Mouse (Mus musculus) adrenal gland, adult 2 months (tissue): ENCODE results near the gene Inafm1. TPM values are rescaled to one million over a fixed set of nuclear protein-coding genes. Genes with fewer than 3 reads are reported as not detected.
"Not testable (repeated sequence)": the region's sequence is repeated elsewhere in the genome, so short reads cannot be mapped to it uniquely, and the experiment has no call there.

Experiments used
- DNase-seq: peaks from one replicate; pipeline ENCODE4 v3.0.0; 2021
- long read RNA-seq: library from polyadenylated mRNA; stranded (forward); transcript quantifications from one replicate; pipeline ENCODE4 v2.0.0, GENCODE M21; 2021
- polyA plus RNA-seq: library from polyadenylated mRNA; depleted of rRNA; stranded (reverse); fragments of >200 nt; gene quantifications from 2 replicates; pipeline ENCODE4 v1.2.3, GENCODE M21; 2012; rRNA removed
- total RNA-seq, 2 experiments: library from RNA; stranded (reverse); gene quantifications; 2 replicates each; pipeline ENCODE4 v1.2.3; 2021

Gene Inafm1
- total RNA-seq (10 to 100 TPM; 13.3 to 22.9 TPM), polyA plus RNA-seq (160 and 217 TPM in 2 replicates)
- long read RNA-seq, transcript Inafm1-201 (1 exons, 1,605 nt), result major isoform, 36 of 36 reads
- long read RNA-seq, partial matches to known transcripts, result 0 of 36 reads
- long read RNA-seq, other reads (novel, unspliced or antisense), result 0 of 36 reads

DNA sequence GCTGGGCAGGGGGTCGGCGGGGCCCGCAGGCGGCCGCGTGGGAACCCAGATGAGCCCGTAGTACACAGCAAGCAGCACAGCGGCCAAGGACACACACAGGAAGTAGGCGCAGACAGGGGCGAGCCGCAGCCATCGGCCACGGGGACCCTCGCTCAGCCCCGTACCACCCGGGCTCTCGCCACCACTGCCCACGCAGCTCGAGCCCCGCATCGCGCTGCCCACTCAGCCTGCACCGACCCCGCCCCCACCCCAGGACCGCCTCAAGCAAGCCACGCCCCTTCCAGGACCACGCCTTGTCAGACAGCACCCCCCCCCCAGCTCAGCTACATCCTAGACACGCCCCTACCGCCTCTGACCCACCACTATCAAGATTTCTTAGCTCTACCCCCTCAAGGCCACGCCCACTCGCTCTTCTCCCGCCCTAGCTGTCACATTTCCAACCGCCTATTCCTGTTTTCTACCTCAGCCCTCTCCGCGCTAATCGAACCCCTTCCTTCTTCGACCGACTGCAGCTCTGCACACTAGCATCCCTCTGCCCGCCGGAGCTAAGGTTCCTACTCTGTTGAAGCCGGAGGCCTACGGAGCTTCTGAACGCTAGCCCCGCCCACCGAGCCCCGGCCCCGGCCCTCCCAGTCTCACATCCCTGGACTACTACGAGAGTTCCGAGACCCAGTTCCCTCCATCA lies at the start of gene Inafm1:
TSS of gene Inafm1 (minus strand) at position 537 of the 685 bp plus-strand sequence.
- peak; percentile 92 for DNase-seq

DNA sequence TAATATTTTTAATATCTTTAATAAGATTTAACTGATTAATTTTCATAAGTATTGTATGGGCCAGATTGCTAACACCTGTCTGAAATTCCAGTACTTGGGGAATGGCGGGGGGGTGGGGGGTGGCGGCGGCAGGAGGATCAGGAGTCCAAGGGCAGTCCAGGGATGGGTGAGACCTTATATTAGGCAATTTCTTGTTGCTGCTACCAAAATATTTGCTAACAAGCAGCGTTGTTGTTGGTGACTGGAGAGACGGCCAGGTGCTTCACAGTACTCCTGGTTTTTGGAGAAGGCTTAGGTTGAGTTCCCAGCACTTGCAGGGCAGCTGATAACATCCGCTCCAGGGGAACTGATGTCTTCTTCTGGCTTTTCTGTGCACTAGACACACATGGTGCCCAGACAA lies 47.1 kb upstream of the Inafm1 start:
- no peak for DNase-seq

DNA sequence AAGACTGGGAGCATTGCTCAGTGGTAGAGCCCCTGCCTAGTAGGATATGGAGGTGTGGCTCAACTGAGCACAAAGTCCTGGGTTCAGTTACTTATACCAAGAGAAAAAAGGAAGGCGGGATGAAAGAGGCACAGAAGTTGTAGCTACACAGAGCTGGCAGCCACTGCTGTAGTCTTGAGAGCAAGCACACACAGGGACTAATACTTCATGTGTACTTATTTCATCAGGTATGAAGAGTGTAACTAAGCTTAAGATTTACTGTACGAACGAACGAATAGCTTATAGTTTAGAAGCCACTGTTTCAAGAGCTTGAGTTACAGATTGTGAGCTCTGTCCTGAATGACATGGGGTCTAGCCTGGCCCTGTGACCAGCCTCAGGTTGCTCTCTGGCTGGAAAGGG lies 45.8 kb upstream of the Inafm1 start:
- no peak for DNase-seq

DNA sequence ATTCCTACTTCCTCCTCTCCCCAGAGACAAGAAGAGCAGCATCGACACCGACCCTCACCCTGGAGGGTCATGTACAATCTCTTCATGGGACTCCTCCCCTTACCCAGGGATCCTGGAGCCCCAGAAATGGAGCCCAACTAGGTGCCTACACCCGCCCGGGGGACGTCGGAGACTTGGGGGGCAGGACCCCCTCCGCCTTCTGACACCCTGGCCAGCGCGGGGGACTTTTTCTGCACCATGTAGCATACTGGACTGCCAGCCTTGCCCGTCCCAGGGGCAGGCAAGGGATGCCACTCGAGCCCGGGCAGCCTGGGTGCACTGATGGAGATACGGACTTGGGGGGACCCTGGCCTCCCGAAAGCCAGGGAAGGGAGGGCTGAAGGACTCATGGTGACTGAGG lies 43.7 kb upstream of the Inafm1 start:
- no peak for DNase-seq

DNA sequence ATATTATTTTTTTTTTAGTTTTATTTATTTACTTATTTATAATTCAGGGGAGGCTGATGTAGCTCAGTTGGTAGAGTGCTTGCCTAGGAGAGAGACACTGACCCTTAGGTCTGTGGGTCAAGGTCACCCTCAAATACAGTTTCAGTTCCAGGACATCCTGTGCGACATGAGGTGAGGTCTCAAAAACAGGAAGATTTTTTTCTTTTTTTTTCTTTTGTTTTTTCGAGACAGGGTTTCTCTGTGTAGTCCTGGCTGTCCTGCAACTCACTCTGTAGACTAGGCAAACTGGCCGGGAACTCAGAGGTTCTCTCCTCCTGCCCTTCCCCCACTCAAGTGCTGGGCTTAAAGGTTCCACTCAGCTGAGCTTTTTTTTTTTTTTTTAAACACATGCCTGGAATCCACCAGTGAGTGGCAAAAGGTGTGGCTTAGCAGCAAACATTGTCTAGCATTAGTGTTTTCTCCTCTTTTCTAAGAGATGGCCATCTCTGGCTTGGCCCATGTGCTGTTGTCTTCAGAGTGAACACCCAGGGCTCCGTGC lies 41.9 kb upstream of the Inafm1 start:
- peak; percentile 12 for DNase-seq

DNA sequence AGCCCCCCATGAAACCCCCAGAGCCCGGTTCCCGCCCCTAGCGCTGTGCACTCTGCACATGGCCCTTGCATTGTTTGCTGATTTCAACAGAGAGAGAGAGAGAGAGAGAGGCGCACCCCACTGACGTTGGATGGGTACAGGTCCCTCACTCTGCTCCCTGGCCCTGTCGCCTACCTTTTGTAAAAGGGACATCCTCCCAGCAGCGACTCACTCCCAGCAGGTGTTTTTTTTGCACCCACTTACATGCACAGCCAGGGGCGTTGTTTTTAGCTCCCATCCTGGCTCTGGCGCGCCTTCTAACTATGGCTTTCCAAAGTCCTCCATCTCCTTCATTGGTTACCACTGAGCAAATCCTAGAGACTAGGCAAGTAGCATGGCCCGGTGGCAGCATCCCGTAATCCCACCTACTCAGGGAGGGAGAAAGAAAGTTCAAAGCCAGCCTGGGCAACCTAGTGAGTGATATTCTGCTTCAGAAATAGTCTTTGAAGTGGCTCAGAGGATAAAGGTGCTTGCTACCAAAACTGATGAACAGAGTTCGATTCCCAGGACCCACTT lies 40.9 kb upstream of the Inafm1 start:
- no peak for DNase-seq

DNA sequence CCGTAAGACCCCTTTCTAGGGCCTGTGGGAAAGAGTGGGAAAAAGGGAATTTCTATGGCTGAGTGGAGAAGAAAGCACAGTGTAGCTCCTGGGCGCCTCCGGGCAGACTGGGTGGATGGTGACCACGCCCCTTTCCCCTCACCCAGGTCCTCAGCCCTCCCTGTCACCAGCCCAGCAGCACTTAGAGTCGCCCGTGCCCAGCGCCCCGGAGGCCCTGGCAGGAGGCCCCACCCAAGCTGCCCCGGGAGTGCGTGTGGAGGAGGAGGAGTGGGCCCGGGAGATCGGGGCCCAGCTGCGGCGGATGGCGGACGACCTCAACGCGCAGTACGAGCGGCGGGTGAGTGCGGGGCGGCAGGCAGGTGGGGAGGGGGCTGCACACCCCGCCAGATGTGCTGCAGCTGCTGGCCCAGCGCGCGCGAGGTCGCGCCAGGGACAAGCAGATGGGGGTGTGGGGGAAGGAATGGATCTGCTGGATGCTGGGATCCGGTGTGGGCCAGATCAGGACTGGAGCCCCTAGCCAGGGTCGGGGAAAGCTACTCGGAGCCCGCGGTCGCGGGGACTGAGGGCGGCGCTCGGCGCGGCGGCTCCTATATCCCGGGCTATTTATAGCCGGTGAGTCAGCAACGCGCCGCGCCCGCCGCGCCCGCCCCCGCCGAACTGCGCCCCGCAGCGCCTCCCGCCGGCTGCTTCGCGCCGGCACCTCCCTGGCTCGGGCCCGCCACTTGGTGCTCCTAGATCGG lies 40.2 kb upstream of the Inafm1 start:
- peak; percentile 92 for DNase-seq

DNA sequence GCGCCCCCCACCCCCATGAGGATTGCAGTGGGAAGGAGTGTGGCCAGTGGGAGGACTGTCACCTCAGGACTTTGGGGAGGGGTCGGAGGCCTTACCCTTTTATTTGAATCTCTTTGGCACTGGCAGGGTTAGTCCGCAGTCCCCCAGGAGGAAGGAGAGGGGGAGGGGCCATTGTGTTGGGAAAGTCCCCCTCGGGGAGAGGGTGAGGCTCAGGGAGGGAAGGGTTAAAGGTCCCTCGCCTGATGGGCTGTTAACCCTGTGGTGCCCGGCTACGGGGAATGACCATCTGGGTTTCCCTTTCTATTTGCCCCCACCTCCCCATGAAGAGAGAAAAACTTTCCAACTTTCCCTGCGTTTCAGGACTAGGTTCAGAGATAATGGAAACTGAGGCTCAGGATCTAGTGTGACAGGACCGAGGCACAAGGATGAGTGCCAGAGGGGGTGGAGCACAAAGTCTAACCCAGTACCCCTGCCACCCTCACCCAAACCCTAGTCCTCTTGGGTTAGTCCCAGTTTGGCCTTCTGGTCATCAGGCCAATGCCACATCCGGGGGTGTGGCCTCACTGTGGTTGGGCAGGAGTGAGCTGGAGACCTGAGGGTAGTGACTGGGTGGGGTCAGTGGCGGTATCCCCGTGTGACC lies 39.4 kb upstream of the Inafm1 start:
- peak; percentile 87 for DNase-seq

DNA sequence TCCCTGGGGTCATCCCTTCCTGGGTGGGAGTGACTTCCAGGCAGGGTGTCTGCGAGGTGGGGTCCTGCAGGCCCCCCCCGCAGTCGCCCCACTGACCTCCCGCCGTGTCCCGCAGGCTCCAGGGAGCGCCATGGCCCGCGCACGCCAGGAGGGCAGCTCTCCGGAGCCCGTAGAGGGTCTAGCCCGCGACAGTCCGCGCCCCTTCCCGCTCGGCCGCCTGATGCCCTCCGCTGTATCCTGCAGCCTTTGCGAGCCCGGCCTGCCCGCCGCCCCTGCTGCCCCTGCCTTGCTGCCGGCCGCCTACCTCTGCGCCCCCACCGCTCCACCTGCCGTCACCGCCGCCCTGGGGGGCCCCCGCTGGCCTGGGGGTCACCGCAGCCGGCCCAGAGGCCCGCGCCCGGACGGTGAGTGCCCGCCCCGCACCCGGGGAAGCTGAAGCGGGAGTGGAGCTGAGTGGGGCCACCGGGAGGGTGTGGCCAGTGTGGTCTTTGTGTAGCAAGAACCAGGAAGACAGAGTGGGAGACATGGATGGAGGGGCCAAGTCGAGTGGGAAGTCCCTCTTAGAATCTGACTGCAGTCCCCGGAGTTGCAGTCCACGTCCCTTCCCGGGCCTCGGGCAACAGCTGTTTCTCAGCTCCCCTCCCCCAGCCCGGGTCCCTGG lies 38.7 kb upstream of the Inafm1 start:
- DNase-seq, result peak; percentile 63

DNA sequence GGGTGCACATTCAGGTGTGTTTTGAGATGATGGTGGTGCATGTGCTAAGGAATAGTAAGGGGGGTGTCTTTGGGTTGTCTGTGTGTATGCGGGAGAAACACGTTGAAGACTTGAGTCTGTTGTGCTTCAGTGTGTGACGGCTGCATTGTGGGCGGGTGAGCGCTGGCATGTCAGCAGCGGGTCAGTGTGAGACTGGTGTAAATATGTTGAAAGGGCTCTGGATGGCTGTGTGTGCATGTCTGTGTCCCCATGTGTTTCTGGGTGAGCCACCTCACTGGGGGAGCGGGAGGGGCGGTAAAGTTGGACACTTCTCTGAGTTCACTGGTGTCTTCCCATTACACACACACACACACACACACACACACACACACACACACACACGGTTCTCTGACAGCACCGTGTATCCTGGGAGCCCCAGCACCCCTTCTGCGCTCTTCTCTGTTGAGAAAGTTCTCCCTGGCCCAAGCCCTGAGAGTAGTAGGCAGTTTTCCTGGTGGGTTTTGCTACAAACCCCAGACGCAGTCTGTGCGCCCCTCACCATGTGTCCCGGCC lies 38.1 kb upstream of the Inafm1 start:
- peak; percentile 45 for DNase-seq

DNA sequence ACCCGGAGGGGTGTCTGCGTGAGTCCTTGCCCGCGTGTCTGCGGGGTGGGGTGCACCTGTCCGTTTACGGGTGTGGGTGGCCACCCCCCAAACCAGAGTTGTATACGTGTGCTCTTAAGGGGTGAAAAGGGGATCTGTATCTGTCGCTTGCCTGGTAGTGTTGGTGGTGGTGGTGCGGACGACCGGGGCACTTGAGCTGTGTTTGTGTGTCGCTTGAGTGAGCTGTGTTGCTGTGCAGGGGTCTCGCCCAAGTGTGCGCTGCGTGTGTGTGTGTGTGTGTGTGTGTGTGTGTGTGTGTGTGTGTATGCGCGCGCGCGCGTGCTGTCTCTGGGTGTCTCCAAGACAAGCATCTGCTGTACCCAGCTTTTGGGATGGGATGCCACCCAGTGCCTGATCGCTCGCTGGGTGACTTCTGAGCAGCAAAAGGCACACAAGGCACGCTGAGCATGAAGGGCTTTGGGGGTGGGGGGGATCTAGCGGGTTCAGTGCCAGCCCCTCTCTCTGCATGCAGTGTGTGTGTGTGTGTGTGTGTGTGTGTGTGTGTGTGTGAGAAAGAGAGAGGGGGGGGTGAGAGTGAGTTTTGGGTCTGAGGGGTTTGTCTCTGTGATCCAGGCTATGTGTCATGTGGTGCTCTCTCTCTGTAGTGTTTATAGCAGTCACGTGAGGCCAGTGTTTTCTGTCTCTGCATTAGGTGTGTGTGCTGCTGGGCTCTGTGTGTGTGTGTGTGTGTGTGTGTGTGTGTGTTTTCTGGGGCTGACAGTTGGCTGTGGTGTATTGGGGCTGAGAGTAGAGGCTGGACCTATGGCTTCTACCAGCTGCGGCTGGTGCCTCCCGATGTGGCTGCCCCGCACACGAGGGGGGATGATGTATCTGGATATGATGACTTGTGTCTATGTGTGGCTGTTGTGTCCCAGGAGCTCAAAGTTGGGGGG lies 37.4 kb upstream of the Inafm1 start:
- peak; percentile 59 for DNase-seq

DNA sequence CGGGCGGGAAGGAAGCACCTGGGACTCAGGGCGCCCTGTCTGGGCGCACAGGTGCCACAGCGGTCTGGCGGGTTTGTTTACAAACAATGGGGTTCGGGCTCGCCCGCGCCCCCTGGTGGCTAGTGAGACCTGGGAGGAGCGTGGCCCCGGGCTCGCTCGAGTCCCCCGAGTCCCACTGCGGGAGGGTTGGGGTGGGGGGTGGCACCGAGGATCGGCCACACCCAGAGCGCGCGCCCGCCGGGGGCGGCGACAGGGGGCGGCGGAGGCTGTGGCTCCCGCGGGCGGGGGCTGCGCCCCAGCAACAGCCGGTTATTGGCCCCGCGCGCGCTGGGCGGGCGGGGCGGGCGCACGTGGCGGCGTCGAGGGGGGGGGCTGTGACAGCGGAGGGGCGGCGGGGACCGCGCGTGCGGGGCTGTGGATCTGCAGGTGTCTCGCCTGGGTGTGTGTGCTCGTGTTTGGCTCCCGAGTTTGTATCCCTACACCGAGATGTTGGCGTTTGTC lies 36.7 kb upstream of the Inafm1 start:
- peak; percentile 89 for DNase-seq

DNA sequence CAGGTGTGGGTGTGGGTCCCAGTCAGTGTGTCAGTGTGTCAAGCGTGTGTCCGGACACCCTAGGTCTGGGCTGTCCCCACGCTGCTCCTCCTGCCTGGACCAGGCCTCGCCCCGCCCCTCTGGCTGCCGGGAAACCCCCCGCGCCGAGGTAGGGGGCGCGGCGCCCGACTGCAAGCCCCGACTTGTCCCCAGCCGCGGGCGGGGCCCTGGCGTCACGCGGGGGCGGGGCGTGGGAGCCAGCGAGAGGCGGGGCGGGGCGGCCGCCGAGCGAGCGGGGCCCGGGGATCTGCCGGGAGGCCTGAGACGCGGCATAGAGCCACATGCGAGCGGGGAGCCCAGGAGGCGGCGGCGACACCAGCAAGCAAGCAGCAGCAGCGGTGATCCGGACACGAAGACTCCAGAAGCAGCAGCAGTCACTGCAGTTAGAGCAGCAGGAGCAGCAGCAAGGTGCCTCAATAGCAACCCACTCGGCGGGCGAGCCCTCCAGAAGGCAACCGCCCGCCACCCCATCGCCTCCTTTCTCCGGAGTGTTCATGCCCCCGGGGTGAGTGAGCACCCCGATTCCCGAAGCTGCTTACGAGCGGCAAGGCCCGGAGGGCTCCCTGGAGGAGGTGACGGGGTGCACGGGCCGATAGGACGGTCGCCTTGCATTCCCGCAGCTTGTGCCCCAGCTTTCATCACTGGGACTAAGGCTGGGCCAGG lies 36.1 kb upstream of the Inafm1 start:
- DNase-seq, result peak; percentile 96

DNA sequence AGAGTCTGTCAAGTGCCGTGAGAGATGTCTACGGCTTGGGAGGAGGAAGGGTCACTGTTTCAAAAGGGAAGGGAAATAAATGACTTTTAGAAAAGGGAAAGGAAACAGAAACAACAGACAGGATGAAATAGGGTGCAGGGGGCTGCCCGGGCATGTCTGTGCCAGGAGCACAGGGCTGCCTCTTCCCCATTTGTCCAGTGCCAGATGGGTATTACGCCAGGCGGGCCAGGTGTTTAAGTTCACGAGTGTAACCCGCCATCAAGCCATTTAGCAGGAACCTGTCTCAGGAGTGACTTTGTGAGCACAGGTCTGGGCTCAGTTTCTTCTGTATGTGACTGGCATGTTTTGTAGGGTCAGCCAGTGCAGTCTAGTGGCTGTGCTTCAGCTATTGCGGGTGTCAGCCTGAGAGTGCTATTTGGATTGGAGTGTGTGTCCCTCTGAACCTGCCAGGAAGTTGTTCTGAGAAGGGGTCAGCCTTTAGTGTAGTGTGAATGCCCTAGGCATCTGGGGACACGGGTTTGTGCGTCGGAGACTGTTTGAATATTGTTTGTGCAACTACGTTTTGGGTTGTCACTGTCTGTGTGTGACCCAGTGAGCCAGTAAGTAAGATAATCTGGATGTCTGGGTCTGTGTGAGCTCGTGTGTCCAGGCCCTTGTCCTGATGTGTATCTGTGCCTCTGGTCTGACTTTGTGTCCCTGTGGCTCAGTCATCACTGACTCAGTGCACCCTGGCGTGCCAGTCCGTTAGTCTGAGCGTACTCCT lies 35.3 kb upstream of the Inafm1 start:
- DNase-seq, result peak; percentile 19

DNA sequence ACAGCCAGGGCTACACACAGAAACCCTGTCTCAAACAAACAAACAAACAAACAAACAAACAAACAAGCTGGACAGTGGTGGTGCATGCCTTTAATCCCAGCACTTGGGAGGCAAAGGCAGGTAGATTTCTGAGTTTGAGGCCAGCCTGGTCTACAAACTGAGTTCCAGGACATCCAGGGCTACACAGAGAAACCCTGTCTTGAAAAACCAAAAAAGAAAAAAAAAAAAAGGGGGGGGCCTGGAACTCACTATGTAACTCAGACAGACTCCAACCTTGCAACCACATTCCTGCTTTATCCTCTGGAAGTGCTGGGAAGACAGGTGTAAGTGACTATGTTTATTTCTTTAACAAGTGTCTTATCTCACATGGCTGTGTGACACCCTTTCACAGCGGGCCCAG lies 34.7 kb upstream of the Inafm1 start, which contains the start of gene Bbc3:
TSS of gene Bbc3 (plus strand) at position 301 of the 400 bp plus-strand sequence.
- DNase-seq, result not testable (repeated sequence)

DNA sequence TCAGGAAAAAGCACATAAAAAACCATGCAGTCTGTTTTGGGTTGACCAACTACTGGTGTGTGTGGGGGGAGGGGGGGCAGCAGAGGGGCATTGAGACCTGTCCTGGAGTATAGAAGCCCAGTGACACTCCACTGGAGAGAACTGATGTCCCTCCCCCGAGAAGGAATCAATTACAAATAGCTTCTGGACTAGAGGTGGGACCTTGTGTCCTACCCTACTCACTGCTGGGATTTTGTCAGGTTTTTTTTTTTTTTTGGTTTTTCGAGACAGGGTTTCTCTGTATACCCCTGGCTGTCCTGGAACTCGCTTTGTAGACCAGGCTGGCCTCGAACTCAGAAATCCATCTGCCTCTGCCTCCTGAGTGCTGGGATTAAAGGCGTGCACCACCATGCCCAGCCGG lies 33.7 kb upstream of the Inafm1 start:
- not testable (repeated sequence) for DNase-seq

DNA sequence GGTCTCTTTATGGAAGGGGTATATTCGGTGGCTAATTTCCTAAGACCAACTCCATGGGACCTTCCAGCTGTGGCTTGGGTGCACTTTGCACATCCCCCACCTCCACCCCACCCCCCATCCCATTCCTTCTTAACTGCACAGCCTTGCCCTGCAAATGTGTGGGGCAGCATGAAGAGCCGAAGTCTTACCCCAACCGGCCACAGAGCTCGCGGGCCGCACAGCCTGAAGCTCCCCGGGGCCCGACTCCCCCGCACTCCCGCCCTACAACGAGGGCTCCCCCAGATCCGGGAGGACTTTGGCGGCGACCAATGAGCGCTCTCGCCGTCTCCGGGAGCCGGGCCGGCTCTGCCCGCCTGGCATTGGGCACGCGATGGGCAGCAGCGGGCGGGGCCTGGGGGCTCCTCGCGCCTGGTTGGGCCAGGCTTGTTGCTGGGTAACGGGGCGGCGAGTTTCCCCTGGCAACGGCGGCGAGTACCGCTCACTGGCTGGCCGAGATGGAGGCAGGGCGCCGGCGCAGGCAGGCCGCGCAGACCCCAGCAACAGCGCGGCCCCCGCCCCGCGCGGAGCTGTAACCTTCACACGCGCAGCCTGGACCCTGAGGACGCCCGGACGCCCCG lies 26.1 kb upstream of the Inafm1 start:
- DNase-seq, result peak; percentile 96

DNA sequence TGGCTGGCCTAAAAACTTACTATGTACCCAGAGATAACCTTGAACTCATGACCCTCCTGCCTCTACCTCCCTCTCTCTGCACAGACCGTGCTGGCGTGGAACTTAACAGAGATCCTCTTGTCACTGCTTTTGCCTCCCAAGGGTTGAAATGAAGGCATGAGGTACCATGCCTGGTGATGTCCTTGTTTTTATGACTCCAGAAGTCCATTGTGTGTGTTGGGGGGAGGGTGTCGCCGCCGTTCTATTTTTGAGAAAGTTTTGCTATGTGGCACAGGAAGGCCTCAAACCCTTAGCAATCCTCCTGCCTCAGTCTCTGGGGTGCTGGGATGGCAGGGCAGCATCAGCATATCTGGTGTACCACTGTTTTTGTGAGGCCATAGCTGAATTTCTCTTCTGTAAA lies 25.5 kb upstream of the Inafm1 start:
- no peak for DNase-seq
